Mouse (Mus musculus) heart, adult 2 months (tissue): Measurements from ENCODE around the gene Tmem52.

Experiments
- CTCF ChIP-seq: fragments of 200-600 bp; IDR thresholded peaks from 2 replicates; pipeline ENCODE4 v1.8.1; 2022; ENCODE audit warnings: antibody characterized with exemption, mild to moderate bottlenecking, moderate library complexity
- EP300 ChIP-seq: fragments of 200-500 bp; IDR thresholded peaks from 2 replicates; pipeline ENCODE4 v1.6.1; 2011; ENCODE audit warnings: low read depth, low read length, control low read depth; ENCODE audit not compliant: insufficient read depth
- POLR2A ChIP-seq: fragments of 200-500 bp; IDR thresholded peaks from 2 replicates; pipeline ENCODE4 v1.6.1; 2011; ENCODE audit warnings: mild to moderate bottlenecking, low read depth, low read length, control low read depth; ENCODE audit not compliant: insufficient read depth

GRCm38 (mm10) chr4:155463611-155464010, 5.3 kb upstream of the Tmem52 start:
- TF ChIP-seq POLR2A (no peak), CTCF (no peak), EP300 (no peak)
